Mouse (Mus musculus): ENCODE measurements around the gene Tert.

Gene Tert

GRCm38 (mm10) chr13:73675161-73675560 lies 48.5 kb downstream of the Tert start:
- no peak for DNase-seq (ENCODE audit: low read depth, low spot score)

GRCm38 (mm10) chr13:73677853-73678252 lies 51.1 kb downstream of the Tert start, which contains the start of gene Slc6a18:
TSS of gene Slc6a18 (minus strand) at chr13:73678023.
- no peak for DNase-seq (ENCODE audit: low read depth, low spot score)

GRCm38 (mm10) chr13:73679311-73679710 lies 52.6 kb downstream of the Tert start:
- DNase-seq (ENCODE audit: low read depth, low spot score), result no peak

- DNase-seq (ENCODE audit: low read depth, low spot score), result no peak
Observed at GRCm38 (mm10) chr13:73680394-73680793, 53.7 kb downstream of the Tert start.

- DNase-seq (ENCODE audit: low read depth, low spot score), result no peak
Observed at GRCm38 (mm10) chr13:73682226-73682625, 55.5 kb downstream of the Tert start.

- no peak for DNase-seq (ENCODE audit: low read depth, low spot score)
Observed at GRCm38 (mm10) chr13:73683682-73684081, 57.0 kb downstream of the Tert start.

GRCm38 (mm10) chr13:73684412-73684811 lies 57.7 kb downstream of the Tert start:
- no peak for DNase-seq (ENCODE audit: low read depth, low spot score)

GRCm38 (mm10) chr13:73685502-73685901 lies 58.8 kb downstream of the Tert start:
- DNase-seq (ENCODE audit: low read depth, low spot score), result no peak

GRCm38 (mm10) chr13:73687601-73688000 lies 60.9 kb downstream of the Tert start:
- DNase-seq (ENCODE audit: low read depth, low spot score), result no peak

- no peak for DNase-seq (ENCODE audit: low read depth, low spot score)
Observed at GRCm38 (mm10) chr13:73688934-73689333, 62.2 kb downstream of the Tert start.

- peak; percentile 87 for DNase-seq (ENCODE audit: low read depth, low spot score)
Observed at GRCm38 (mm10) chr13:73692249-73692868, 65.6 kb downstream of the Tert start.

- DNase-seq (ENCODE audit: low read depth, low spot score), result no peak
Observed at GRCm38 (mm10) chr13:73693333-73693732, 66.6 kb downstream of the Tert start.

GRCm38 (mm10) chr13:73694972-73695371 lies 68.3 kb downstream of the Tert start:
- no peak for DNase-seq (ENCODE audit: low read depth, low spot score)

GRCm38 (mm10) chr13:73696529-73696928 lies 69.8 kb downstream of the Tert start:
- no peak for DNase-seq (ENCODE audit: low read depth, low spot score)
